Mouse (Mus musculus) erythroid progenitor cell, adult 5-6 weeks (primary cell): ENCODE results near the gene Ube2b. TPM values are rescaled to one million over a fixed set of nuclear protein-coding genes. Genes with fewer than 3 reads are reported as not detected.

Source experiments
- ATAC-seq: replicated peaks from 2 replicates; pipeline ENCODE4 v1.8.0; 2016; ENCODE audit warnings: moderate number of reproducible peaks, mild to moderate bottlenecking, moderate TSS enrichment, inconsistent platforms; ENCODE audit not compliant: poor library complexity, low FRiP score, severe bottlenecking
- total RNA-seq, 2 experiments: library from RNA; stranded (forward) in 1 of 2; stranded (reverse) in 1 of 2; fragments of 150-400 nt in 1 of 2; fragments of 186-747, 209-891 nt in 1 of 2; gene quantifications; 2 replicates each; pipeline versions ENCODE4 v1.2.3 to v1.2.4; 2015 to 2017; ENCODE audit warnings: low replicate concordance in 2 of 2

The Ube2b gene
- total RNA-seq, 2 experiments from 2014 or later: 89.3 to 89.9 TPM

DNA sequence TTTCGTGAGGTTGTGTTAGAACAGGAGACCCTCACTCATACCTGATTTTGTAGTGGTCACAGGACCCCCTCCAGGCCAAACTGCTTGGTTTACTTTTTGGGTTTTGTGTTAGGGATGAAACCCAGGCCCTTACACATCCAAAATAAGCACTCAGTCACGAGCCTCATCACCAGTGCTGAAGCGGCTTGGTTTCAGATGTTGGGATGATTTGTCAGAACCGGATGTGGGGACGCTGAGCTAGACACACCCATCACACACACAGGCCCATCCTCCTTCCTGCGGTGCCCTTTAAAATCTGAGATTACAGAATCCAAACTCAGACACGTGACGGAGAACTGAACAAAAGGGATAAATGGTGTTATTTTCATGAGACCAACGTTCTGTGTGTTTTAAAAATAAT lies 31.7 kb downstream of the Ube2b start:
- no peak for ATAC-seq

- ATAC-seq: peak; percentile 97
These were observed 32.8 kb downstream of the Ube2b start, which contains the start of gene Cdkn2aipnl for GRCm38 (mm10) chr11:51967443-51968401. Gene Cdkn2aipnl (plus strand): TSS chr11:51967661.

- no peak for ATAC-seq
These were observed 33.9 kb downstream of the Ube2b start for GRCm38 (mm10) chr11:51966651-51967050.

- no peak for ATAC-seq
These were observed 38.3 kb downstream of the Ube2b start for GRCm38 (mm10) chr11:51962277-51962676.

GRCm38 (mm10) chr11:51961761-51962160 lies 38.8 kb downstream of the Ube2b start:
- ATAC-seq: no peak

DNA sequence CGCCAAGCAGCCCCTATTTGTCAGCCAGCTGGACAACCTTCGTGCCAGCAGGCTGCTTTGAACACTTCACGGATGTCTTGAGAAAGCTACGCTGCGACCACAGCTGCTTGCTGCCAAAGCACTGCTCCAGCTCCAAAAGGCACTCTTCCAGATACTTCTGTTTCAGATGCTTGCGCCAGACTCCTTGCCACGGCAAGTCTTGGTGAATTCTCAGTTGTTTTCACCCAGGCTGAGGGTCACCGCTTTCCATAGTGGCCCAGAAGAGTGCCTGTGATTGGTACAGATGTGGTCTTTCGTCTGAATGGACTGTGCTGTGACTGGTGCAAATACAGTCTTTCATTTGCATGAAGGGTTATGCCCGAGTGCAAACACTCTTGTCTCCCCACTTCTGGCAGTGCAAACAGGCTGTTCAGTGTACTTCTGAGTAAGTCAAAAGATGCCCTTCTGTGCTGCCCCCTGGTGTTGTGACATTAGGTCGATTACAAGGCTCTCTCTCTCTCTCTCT lies 39.5 kb downstream of the Ube2b start:
- no peak for ATAC-seq

GRCm38 (mm10) chr11:51960061-51960460 lies 40.5 kb downstream of the Ube2b start:
- ATAC-seq: no peak

- ATAC-seq: no peak
These were observed 41.1 kb downstream of the Ube2b start for GRCm38 (mm10) chr11:51959511-51959910.

GRCm38 (mm10) chr11:51957760-51958159 lies 42.8 kb downstream of the Ube2b start:
- ATAC-seq: no peak

DNA sequence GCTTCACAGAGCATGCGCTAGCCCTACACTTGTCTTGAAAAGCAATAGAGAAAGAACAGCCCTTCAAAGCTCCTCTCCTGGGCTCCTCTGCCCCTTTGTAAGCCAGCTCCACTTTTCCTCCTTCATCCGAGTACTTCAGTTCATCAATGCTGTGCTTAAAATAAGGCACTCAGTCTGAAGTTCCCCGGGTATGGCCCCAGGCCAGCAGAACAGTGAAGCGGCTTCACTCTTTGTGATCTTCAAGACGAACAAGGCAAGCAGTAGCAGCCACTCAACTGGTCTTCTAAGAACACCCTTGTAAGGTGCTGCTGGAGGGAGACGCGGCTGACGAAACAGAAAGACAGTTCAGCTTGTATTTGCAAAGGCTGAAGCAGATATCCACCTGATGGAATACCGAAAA lies 44.5 kb downstream of the Ube2b start:
- ATAC-seq: no peak

GRCm38 (mm10) chr11:51951861-51952420 lies 48.6 kb downstream of the Ube2b start:
- ATAC-seq: 0 out of 2 replicates have a peak, but pooled peaks have one; percentile 61

- no peak for ATAC-seq
These were observed 50.6 kb downstream of the Ube2b start for GRCm38 (mm10) chr11:51949919-51950318.

GRCm38 (mm10) chr11:51949155-51949840 lies 51.3 kb downstream of the Ube2b start:
- no peak for ATAC-seq

DNA sequence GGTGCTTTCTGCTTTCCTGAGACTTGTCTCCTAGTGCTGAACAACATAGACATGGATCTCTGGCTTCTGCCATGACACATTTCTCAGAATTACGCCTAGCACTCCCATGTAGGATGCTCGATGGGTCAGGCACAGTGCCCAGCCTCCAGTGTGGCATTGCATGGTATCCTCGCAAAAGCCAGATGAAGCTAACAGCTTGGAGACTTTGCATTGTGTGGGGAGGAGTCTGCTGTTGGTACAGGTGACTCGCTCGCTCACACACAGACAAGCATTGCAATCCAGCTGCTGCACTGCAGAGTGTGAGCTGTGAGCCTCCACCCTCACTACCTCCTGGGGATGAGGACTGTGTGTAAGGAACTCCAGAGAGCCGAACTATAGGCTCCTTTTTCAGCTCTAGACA lies 54.4 kb downstream of the Ube2b start:
- ATAC-seq: no peak

DNA sequence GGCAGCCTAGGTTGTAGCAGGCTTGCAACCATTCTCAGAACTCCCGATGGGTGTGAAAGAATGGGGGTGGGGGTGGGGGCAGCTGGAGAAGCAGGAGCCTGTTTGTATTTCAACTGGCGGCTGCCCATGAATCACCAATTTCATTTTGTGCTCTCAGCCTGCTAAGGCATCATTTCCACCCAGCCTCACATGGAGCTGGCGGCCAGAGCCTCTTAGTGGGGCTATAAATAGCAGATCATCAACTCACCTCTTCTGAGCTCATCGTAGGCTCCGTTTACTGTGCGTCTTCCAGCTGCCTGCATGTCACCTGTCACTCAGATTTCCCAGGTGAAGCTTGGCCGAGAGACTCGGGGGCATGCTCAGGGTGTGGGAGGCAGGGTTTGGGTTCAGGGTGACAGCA lies 55.0 kb downstream of the Ube2b start:
- ATAC-seq: no peak

DNA sequence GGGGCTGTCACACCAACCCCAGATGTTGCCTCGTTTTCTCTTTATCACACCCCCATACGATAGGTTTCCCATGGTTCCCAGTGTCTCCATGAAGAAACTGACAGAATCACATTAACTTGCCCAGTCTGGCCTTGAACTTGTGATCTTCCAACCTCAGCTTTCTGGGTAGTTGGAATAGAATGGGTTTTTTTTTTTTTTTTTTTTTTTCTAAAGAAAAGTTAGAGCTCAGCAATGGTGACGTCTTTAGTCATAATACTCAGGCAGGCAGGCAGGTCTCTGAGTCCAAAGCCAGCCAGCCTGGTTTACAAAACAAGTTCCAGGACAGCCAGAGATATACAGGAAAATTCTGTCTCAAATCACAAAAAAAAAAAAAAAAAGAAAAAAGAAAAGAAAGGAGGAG lies 56.3 kb downstream of the Ube2b start:
- no peak for ATAC-seq

DNA sequence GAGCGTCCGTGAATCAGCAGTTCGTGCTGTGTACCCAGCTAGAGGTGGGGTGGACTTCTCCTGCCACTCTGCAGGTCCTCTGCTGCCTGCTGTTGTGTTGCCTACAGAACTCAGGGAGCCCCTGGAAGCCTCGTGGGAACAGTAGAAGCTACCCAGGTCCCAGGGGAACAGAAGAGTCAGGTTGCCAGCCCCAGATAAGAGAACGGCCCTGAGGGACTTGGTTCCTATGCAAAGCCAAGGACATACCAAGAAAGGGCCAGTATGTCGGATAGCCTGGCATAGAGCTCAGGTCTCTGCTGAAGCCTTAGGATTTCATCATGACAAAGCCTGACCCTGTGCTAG lies 57.1 kb downstream of the Ube2b start:
- ATAC-seq: no peak

GRCm38 (mm10) chr11:51942602-51943499 lies 57.7 kb downstream of the Ube2b start:
- ATAC-seq: no peak

GRCm38 (mm10) chr11:51940511-51940955 lies 60.0 kb downstream of the Ube2b start:
- ATAC-seq: no peak
